Mouse (Mus musculus) hindlimb bud, embryonic 11.5 days (tissue): ENCODE results near the gene Stn1.

ENCODE experiments used
- DNase-seq: peaks from one replicate; pipeline ENCODE4 v3.0.0-alpha.2; 2012; ENCODE audit warnings: low read depth, low spot score; ENCODE audit errors: extremely low spot score

Gene Stn1

DNA sequence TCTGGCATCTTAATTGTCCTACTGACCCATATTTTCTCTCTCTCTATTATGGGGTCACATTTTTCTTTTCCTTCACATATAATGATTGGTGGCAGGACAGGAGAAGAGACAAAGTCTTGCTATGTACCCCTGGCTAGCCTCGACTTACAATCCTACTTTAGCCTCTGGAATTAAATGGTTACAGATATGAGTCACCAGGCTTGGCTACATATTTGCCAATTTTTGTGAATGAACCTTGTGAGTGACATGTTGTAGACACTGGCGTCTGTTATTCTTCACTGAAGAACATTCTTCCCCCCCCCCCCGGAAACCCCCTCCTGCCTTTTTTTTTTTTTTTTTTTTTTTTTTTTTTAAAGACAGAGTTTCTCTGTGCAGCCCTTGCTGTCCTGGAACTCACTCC lies 54.0 kb downstream of the Stn1 start:
- DNase-seq = no peak

GRCm38 (mm10) chr19:47473453-47473852 lies 63.9 kb downstream of the Stn1 start:
- no peak for DNase-seq

DNA sequence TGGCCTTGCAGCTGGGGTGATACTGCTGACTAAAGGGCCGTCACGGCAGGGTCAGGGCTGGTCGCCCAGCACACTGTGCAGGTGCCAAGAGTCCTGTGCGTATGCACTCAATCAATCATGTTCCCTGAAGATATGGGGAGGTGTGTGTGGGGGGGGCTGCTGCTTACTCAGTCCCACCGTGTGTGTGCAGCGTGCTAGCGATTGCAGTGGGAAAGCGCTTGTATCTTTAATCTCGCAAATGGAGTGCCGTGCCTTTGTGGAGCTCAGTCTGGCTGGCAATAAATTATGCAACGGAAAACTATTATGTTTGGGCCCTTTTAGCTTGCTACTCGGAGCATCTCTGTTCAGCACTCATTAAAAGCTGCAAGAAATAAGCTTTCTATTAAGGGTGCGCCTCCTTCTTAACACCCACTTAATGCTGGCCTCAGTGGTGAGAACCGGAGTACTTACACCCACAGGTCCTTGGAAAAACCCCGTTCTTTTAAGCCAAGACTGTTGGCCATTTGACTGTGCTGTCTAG lies 64.4 kb downstream of the Stn1 start:
- no peak for DNase-seq

GRCm38 (mm10) chr19:47471808-47472207 lies 65.5 kb downstream of the Stn1 start:
- DNase-seq = no peak

- DNase-seq = no peak
Observed at GRCm38 (mm10) chr19:47468750-47469149, 68.6 kb downstream of the Stn1 start.

- no peak for DNase-seq
Observed at GRCm38 (mm10) chr19:47466775-47467174, 70.5 kb downstream of the Stn1 start.

DNA sequence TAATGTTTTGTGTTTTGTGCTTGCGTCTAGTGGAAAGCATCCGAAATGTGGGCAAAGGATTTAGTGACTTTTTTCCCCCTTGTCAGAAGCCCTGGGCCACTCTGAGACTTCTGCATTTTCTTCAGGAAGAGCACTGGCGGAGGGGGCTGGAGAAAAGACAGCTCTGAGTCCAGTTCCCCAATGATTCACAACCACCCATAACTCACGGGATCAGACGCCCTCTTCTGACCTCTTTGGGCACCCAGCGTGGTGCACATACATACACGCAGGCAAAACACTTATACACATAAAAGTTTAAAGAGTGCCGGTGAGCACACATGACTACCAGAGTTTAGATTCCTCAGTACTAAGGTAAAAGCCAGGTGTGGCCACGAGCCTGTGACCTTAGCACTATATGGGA lies 71.8 kb downstream of the Stn1 start:
- DNase-seq = no peak

GRCm38 (mm10) chr19:47464304-47465241 lies 72.7 kb downstream of the Stn1 start, which contains the start of gene Sh3pxd2a:
Sh3pxd2a (minus strand) TSS chr19:47464401.
- no peak for DNase-seq

DNA sequence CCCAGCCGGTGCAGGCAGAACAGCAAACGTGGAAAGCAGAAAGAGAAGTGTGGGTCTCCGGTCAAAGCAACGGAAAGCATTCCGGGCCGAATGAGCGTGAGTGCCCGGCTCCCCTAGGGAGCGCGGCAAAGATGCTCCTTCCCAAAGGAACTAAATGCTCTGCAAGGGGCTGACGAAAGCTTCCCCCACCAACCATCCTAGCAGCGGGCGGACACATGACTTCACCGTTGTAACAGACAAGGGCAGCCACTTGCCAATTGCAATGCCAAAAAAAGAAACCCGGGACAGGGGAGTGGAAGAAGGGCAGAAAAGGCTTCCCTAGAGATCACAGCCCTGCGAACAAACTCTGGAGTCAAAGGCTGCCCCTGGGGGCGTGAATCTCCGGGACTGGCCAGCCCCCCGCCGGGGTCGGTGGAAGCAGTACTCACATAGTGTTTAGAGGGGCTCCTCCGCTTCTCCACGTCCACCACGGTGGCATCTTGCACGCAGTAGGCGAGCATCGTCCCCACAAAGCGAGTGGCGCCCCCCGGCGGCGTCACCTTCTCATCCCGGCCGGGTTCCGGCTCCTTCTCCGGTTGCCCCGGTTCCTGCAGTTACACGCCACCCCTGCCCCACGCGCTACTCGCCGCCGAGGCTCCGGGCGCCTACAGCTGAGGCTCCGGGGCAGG lies 73.5 kb downstream of the Stn1 start:
- no peak for DNase-seq

DNA sequence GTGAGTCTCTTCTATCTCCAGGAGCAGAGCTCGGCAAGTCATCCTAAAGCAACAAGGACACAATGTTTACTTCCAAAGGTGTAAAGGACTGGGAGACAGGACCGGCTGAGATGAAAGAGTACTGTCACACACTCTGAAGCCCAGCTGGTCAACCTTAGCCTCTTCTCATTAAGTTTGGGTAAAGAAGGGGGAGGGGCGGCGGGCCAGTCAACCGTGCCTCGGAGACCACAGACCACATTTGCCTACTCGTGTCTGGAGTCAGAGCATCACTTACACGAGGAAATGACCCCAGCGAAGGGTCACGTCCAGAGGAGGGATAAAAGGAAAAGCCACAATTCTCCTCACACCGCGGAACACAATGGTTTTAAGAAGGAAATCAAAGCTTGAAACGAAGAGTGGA lies 74.1 kb downstream of the Stn1 start:
- no peak for DNase-seq

- no peak for DNase-seq
Observed at GRCm38 (mm10) chr19:47462725-47463124, 74.6 kb downstream of the Stn1 start.

GRCm38 (mm10) chr19:47461838-47462237 lies 75.5 kb downstream of the Stn1 start:
- DNase-seq = no peak

GRCm38 (mm10) chr19:47461386-47461785 lies 75.9 kb downstream of the Stn1 start:
- DNase-seq = no peak

- DNase-seq = no peak
Observed at GRCm38 (mm10) chr19:47460120-47460960, 77.0 kb downstream of the Stn1 start.

DNA sequence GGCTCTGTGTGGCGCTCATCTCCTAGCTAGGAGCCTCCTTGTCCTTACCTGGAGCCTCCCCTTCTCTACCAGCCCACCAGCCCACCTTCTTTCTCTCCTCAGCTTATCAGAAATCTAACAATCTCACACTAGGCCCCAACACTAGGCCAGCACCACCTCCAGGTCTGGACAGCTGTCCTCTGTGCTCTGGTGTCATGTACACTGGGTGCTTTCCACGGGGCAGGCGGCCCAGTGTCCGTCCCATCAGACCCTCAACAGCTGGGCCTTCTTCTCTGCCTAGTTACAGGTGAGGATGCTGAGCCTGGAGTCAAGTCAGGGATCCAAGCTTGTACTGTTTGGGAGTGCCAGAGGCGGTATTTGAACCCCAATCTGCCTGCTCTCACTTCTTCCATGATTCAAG lies 78.1 kb downstream of the Stn1 start:
- DNase-seq = no peak

DNA sequence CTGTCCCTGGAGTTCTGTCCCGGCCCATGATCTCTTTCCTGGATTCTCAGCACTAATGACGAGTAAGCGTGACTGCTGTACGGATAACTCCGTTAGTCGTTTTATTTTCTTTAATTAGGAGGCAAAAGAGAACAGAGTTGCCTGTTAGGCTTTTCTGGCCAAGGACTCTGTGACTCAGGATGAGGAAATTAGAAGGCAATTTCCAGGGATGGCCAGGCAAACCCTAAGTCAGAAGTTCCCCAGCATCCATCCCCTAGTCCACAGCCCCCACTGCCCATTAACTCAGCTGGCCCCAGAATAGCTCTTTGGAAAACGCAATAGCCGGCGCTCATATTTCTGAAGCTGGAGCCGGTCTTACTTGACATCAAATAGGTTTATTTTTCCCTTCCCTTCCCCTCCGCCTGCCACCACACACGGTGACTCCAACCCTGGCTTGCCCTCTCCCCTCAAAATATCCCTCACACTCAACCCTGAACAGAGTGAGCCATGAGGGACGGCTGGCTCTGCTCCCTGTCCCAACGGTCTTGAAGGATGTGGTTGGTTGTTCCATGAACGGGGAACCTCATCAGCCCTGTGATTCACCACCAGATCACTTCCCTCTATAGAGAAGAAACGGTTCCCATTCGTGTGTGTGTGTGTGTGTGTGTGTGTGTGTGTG lies 78.7 kb downstream of the Stn1 start:
- DNase-seq = no peak

GRCm38 (mm10) chr19:47457711-47458503 lies 79.4 kb downstream of the Stn1 start:
- DNase-seq = no peak

- DNase-seq = no peak
Observed at GRCm38 (mm10) chr19:47456021-47456420, 81.3 kb downstream of the Stn1 start.

GRCm38 (mm10) chr19:47455001-47455755 lies 82.1 kb downstream of the Stn1 start:
- DNase-seq = no peak
